Mouse (Mus musculus): ENCODE results near the gene Slc44a2. TPM values are rescaled to one million over a fixed set of nuclear protein-coding genes. Genes with fewer than 3 reads are reported as not detected.

The Slc44a2 gene
- polyA plus RNA-seq, 1 experiment from 2014 or later = 70.4 TPM

GRCm38 (mm10) chr9:21351178-21351577 lies 30.7 kb downstream of the Slc44a2 start:
- Histone ChIP-seq H3K27me3 (ENCODE audit: insufficient read depth, poor library complexity, severe bottlenecking) (no peaks in the 10 kb centered on the region), H3K4me1 (peaks cover 14% of the 10 kb centered on the region), H3K27ac (no peak overlapping the region), H3K9me3 (no peaks in the 10 kb centered on the region), H3K4me3 (no peak overlapping the region), H3K36me3 (peaks cover 79% of the 10 kb centered on the region)
- DNase-seq (ENCODE audit: low spot score) = no peak
- WGBS = 89% methylated on average over 7 of the region's 7 CpGs

- Histone ChIP-seq H3K9me3 (no peaks in the 10 kb centered on the region), H3K27ac (0 out of 2 replicates have a peak overlapping the region, but pooled peaks have one; percentile 78), H3K36me3 (peaks cover 75% of the 10 kb centered on the region), H3K27me3 (ENCODE audit: insufficient read depth, poor library complexity, severe bottlenecking) (no peaks in the 10 kb centered on the region), H3K4me3 (no peak overlapping the region), H3K4me1 (peaks cover 14% of the 10 kb centered on the region)
- DNase-seq (ENCODE audit: low spot score) = no peak
- 89% methylated on average over 4 of the region's 4 CpGs for WGBS
These were observed 31.3 kb downstream of the Slc44a2 start for GRCm38 (mm10) chr9:21351702-21352377.

- peak overlapping the region; percentile 78 for H3K27ac ChIP-seq
- H3K9me3 ChIP-seq = no peaks in the 10 kb centered on the region
- no peak for DNase-seq (ENCODE audit: low spot score)
- H3K4me1 ChIP-seq = peaks cover 14% of the 10 kb centered on the region
- no peak overlapping the region; the same call in 1 of the 2 replicates for H3K4me3 ChIP-seq
- peaks cover 67% of the 10 kb centered on the region for H3K36me3 ChIP-seq
- no peaks in the 10 kb centered on the region for H3K27me3 ChIP-seq (ENCODE audit: insufficient read depth, poor library complexity, severe bottlenecking)
- WGBS = 33% methylated on average over 20 of the region's 20 CpGs
These were observed 32.2 kb downstream of the Slc44a2 start for GRCm38 (mm10) chr9:21352463-21353372.

GRCm38 (mm10) chr9:21353373-21353686 lies 32.8 kb downstream of the Slc44a2 start:
- DNase-seq (ENCODE audit: low spot score) = no peak
- 62% methylated on average over 2 of the region's 2 CpGs for WGBS
- H3K4me1 ChIP-seq = peaks cover 14% of the 10 kb centered on the region
- no peak overlapping the region for H3K4me3 ChIP-seq
- no peaks in the 10 kb centered on the region for H3K27me3 ChIP-seq (ENCODE audit: insufficient read depth, poor library complexity, severe bottlenecking)
- H3K27ac ChIP-seq = peak overlapping the region; percentile 78
- no peaks in the 10 kb centered on the region for H3K9me3 ChIP-seq
- peaks cover 61% of the 10 kb centered on the region for H3K36me3 ChIP-seq

- WGBS = 87% methylated on average over 6 of the region's 6 CpGs
- no peaks in the 10 kb centered on the region for H3K9me3 ChIP-seq
- no peak overlapping the region for H3K27ac ChIP-seq
- no peak overlapping the region for H3K4me3 ChIP-seq
- peaks cover 2% of the 10 kb centered on the region for H3K27me3 ChIP-seq (ENCODE audit: insufficient read depth, poor library complexity, severe bottlenecking)
- H3K4me1 ChIP-seq = peaks cover 14% of the 10 kb centered on the region
- peaks cover 51% of the 10 kb centered on the region for H3K36me3 ChIP-seq
- DNase-seq (ENCODE audit: low spot score) = no peak
These were observed 34.3 kb downstream of the Slc44a2 start for GRCm38 (mm10) chr9:21354796-21355195.

GRCm38 (mm10) chr9:21356981-21357718 lies 36.7 kb downstream of the Slc44a2 start:
- Histone ChIP-seq H3K27ac (no peak overlapping the region), H3K4me1 (peaks cover 14% of the 10 kb centered on the region), H3K36me3 (peaks cover 31% of the 10 kb centered on the region), H3K4me3 (no peak overlapping the region), H3K27me3 (ENCODE audit: insufficient read depth, poor library complexity, severe bottlenecking) (peaks cover 12% of the 10 kb centered on the region), H3K9me3 (no peaks in the 10 kb centered on the region)
- DNase-seq (ENCODE audit: low spot score) = no peak
- 0% methylated on average over 1 of the region's 1 CpGs for WGBS

- H3K27me3 ChIP-seq (ENCODE audit: insufficient read depth, poor library complexity, severe bottlenecking) = peaks cover 5% of the 10 kb centered on the region
- DNase-seq (ENCODE audit: low spot score) = peak; percentile 80
- H3K36me3 ChIP-seq = peaks cover 5% of the 10 kb centered on the region
- H3K27ac ChIP-seq = peak overlapping the region; percentile 86
- peak overlapping the region; percentile 93 for H3K4me3 ChIP-seq
- peaks cover 8% of the 10 kb centered on the region; the same call in 1 of the 2 replicates for H3K4me1 ChIP-seq
- WGBS = 30% methylated on average over 14 of the region's 14 CpGs
- no peaks in the 10 kb centered on the region for H3K9me3 ChIP-seq
These were observed 46.2 kb downstream of the Slc44a2 start for GRCm38 (mm10) chr9:21366541-21367220.

- H3K27me3 ChIP-seq (ENCODE audit: insufficient read depth, poor library complexity, severe bottlenecking) = no peaks in the 10 kb centered on the region
- H3K36me3 ChIP-seq = peaks cover 12% of the 10 kb centered on the region
- H3K4me1 ChIP-seq = peaks cover 8% of the 10 kb centered on the region; the same call in 1 of the 2 replicates
- H3K4me3 ChIP-seq = peak within 1 kb of the TSS; percentile 93
- peak within 1 kb of the TSS; percentile 95 for H3K27ac ChIP-seq
- DNase-seq (ENCODE audit: low spot score) = peak; percentile 100
- WGBS = under 1% methylated on average over 66 of the region's 66 CpGs
- no peaks in the 10 kb centered on the region for H3K9me3 ChIP-seq
These were observed 47.0 kb downstream of the Slc44a2 start, which contains the start of gene Ilf3 for GRCm38 (mm10) chr9:21367357-21368111. Gene Ilf3, plus strand, starts transcription at chr9:21367871.

- peak overlapping the region; percentile 93 for H3K4me3 ChIP-seq
- under 1% methylated on average over 37 of the region's 38 CpGs for WGBS
- H3K27ac ChIP-seq = peak overlapping the region; percentile 95
- H3K27me3 ChIP-seq (ENCODE audit: insufficient read depth, poor library complexity, severe bottlenecking) = no peaks in the 10 kb centered on the region
- peaks cover 8% of the 10 kb centered on the region; the same call in 1 of the 2 replicates for H3K4me1 ChIP-seq
- peak; percentile 91 for DNase-seq (ENCODE audit: low spot score)
- H3K9me3 ChIP-seq = no peaks in the 10 kb centered on the region
- H3K36me3 ChIP-seq = peaks cover 18% of the 10 kb centered on the region
These were observed 47.7 kb downstream of the Slc44a2 start for GRCm38 (mm10) chr9:21368131-21368584.

GRCm38 (mm10) chr9:21369080-21369479 lies 48.6 kb downstream of the Slc44a2 start:
- no peak for DNase-seq (ENCODE audit: low spot score)
- H3K27ac ChIP-seq = peak overlapping the region; percentile 95; the same call in 1 of the 2 replicates
- peaks cover 8% of the 10 kb centered on the region; the same call in 1 of the 2 replicates for H3K4me1 ChIP-seq
- WGBS = 55% methylated on average over 11 of the region's 11 CpGs
- no peaks in the 10 kb centered on the region for H3K9me3 ChIP-seq
- H3K4me3 ChIP-seq = peak overlapping the region; percentile 93
- peaks cover 23% of the 10 kb centered on the region for H3K36me3 ChIP-seq
- H3K27me3 ChIP-seq (ENCODE audit: insufficient read depth, poor library complexity, severe bottlenecking) = no peaks in the 10 kb centered on the region

GRCm38 (mm10) chr9:21370876-21371275 lies 50.4 kb downstream of the Slc44a2 start:
- WGBS = 74% methylated on average over 2 of the region's 2 CpGs
- no peak overlapping the region for H3K4me3 ChIP-seq
- H3K36me3 ChIP-seq = peaks cover 33% of the 10 kb centered on the region

More at GRCm38 (mm10) chr9:21370876-21371275, 50.4 kb downstream of the Slc44a2 start:
- Histone ChIP-seq H3K27me3 (ENCODE audit: insufficient read depth, poor library complexity, severe bottlenecking) (no peaks in the 10 kb centered on the region), H3K9me3 (no peaks in the 10 kb centered on the region), H3K4me1 (peaks cover 8% of the 10 kb centered on the region; the same call in 1 of the 2 replicates), H3K27ac (no peak overlapping the region)
- no peak for DNase-seq (ENCODE audit: low spot score)

Data from heart, embryonic 10.5 days (tissue).